Mouse (Mus musculus): ENCODE measurements at regions not wholly inside any gene's neighbourhood (a gene's known extent, or its start where the extent isn't known, plus 50 kb on each side); places are given as distances from the start of the nearest gene placed in this dataset.

- no peak for DNase-seq (ENCODE audit: low read depth in 1 of 2, low spot score in 2 of 2)
These were observed 274.2 kb upstream of the Tet2 start for GRCm38 (mm10) chr3:133818966-133819700.

DNA sequence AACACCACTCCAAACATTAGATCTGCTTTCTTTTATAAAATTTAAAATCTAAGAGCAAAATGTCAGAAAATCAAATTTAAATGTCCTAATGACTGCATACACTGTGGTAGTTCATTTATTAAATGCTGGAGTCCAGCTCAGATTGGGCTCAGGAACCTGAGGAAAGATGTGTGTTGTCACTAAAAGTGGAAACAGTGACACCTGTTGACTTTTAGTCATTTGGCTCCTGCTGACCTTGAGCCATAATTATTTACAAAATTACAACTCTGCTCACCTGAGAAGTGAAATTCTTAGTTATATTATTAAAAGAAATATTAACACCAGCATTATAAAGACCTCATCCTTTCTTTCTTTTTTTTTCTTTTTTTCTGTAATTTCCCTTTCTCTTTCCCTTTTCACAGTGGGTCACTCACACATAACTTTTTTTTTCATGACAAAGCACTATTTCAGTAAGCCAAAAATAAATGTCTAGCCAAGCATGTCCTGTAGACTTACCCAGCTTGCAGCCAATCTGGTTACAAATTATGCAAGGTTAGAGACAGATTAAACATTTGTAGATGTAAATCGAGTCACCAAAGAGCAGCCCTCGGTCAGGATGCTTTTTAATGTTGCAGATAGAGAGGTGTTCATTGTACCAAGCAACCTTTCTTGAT is 288.9 kb upstream of the Tet2 start:
- DNase-seq (ENCODE audit: low read depth in 1 of 2, low spot score in 2 of 2), result no peak

GRCm38 (mm10) chr3:133834459-133834858 is 289.5 kb upstream of the Tet2 start:
- no peak for DNase-seq (ENCODE audit: low read depth in 1 of 2, low spot score in 2 of 2)

- DNase-seq (ENCODE audit: low read depth in 1 of 2, low spot score in 2 of 2), result no peak
These were observed 301.4 kb upstream of the Tet2 start for GRCm38 (mm10) chr3:133846301-133846700.

- no peak for DNase-seq (ENCODE audit: low read depth in 1 of 2, low spot score in 2 of 2)
These were observed 329.4 kb upstream of the Tet2 start for GRCm38 (mm10) chr3:133874383-133874782.

GRCm38 (mm10) chr3:133876439-133877072 is 331.6 kb upstream of the Tet2 start:
- DNase-seq (ENCODE audit: low read depth in 1 of 2, low spot score in 2 of 2), result no peak

- DNase-seq (ENCODE audit: low read depth in 1 of 2, low spot score in 2 of 2), result no peak
These were observed 332.4 kb upstream of the Tet2 start for GRCm38 (mm10) chr3:133877310-133877709.

GRCm38 (mm10) chr3:133880626-133881025 is 335.7 kb upstream of the Tet2 start:
- no peak for DNase-seq (ENCODE audit: low read depth in 1 of 2, low spot score in 2 of 2)

DNA sequence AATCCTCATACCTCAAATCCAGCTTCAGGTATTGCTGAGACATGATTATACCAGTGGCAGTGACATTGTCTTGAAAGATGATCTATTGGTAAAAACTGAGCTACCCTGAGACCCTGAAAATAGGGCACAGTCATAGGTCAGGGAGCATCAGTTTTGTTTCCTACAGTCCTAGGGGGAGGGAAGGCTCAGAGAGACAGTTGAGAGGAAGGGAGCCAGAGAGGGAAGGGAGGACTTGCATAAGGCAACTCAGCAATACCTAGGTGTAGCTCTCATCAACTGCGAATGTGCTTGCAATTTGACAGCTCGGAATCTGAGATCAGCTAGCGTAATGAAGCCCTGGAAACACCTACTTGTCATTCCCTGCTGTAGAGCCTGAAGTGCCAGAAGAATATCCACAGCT is 334.4 kb upstream of the Cxxc4 start:
- no peak for DNase-seq (ENCODE audit: low read depth in 1 of 2, low spot score in 2 of 2)

DNA sequence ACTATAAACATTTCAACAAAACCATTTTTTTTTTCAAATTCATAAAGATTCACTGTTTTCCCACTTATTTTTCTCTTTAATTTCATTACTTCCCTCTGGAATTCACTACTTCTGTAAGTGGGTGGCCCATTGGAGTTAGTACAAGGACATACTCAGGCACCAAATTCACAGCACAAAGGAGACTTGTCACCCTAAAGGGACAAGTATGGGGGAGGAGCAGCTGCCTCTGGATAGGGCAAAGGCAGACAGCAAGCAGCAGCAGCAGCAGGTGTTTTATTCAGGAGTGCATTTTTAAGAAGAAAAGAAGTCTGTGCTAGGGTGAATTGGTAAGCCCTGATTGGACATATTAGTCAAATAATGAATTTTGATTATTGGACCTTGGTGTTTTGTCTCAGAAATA is 314.1 kb upstream of the Cxxc4 start:
- DNase-seq (ENCODE audit: low read depth in 1 of 2, low spot score in 2 of 2), result no peak

GRCm38 (mm10) chr3:133965322-133965721 is 271.0 kb upstream of the Cxxc4 start:
- no peak for DNase-seq (ENCODE audit: low read depth in 1 of 2, low spot score in 2 of 2)

DNA sequence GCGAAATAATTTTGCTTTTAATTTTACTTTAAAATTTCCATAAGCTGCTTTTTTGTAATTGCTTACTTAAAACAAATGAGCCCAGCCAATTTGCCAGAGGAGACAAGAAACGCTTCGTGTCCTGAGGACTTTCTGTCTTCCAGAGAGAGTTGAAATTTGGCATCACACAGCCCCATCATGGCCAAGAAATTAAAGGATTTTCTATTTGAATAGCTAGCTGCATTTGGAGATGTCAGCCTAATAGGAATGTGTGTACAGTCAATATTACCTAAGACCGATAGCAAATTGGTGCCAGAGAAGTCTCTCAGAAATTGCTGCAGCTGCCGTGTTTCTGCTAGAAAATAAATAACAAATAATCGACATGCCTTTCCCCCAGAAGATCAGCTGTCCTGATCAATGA is 268.1 kb upstream of the Cxxc4 start:
- DNase-seq (ENCODE audit: low read depth in 1 of 2, low spot score in 2 of 2), result no peak

DNA sequence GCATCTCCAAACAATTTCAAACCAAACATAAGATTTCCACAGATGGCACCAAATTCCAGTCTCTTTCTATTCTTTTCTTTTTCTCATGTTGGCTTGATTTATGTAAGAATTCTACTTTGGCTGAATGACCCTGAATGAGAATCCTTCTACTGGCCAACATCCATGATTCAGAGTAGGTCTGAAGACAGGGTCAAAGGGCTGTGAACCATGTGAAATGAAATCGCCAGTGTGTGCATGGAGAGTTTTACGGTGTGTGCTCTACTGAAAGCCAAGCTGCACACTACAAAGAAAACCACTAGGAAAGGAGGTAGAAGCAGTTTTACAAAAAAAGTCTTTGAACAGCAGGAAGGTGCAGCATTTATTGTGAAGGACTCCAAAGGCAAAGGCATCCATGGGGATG is 263.5 kb upstream of the Cxxc4 start:
- no peak for DNase-seq (ENCODE audit: low read depth in 1 of 2, low spot score in 2 of 2)

DNA sequence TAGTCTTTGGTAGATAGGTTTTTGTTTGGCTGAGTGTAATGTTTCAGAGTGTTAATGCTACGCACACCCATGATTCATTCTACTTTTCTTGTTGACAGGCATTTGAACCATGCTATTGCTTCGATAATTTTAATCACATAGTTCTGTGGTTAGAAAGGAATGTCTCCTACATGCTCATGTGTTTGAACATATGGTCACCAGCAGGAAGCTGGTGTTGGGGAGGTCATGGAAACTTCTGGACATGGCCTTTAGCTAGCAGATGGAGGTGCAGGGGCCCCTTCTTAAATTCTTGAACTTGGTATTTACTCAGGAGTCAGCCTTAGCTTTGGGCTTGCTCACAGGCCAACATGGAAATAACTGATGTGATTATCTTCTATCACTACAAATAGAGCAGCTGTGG is 248.6 kb upstream of the Cxxc4 start:
- DNase-seq (ENCODE audit: low read depth in 1 of 2, low spot score in 2 of 2), result no peak

DNA sequence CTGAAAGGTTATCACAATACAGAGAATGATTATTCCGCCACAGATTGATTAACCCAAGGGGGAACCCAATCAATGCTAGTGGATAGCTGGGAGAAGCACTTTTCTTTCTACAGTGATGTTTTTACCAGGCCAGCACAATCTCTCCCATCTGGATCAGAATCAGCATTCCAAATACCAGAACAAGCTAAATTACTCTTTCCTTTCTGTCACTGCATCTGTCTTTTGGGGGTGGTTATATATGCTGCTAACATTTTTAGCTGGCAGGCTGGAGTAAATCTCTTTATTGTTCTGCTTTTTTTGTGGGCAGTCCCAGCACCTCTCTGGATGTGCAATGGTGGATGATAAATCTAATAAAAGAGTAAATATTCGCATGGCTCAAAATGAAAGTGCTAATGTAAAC is 242.3 kb upstream of the Cxxc4 start:
- no peak for DNase-seq (ENCODE audit: low read depth in 1 of 2, low spot score in 2 of 2)

GRCm38 (mm10) chr3:133999965-134000364 is 236.3 kb upstream of the Cxxc4 start:
- no peak for DNase-seq (ENCODE audit: low read depth in 1 of 2, low spot score in 2 of 2)

DNA sequence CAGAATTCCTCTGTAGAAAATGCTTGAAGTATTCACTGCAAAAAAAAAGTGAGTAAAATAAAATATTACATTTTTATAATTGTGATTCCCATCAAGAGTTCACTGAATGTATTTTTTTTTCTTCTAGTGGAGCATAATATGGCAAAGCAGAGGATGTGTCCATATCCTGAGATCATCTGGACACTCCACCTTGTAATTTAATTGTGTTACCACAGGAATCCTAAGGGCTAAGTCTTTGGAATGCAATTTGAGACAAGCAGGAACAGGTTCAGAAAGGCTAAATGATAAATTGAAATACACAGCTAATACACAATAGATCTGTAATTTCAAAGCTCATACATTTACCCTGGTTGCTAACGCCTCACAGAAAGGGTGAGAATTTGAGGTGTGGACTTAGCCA is 235.7 kb upstream of the Cxxc4 start:
- DNase-seq (ENCODE audit: low read depth in 1 of 2, low spot score in 2 of 2), result no peak

- no peak for DNase-seq (ENCODE audit: low read depth in 1 of 2, low spot score in 2 of 2)
These were observed 221.5 kb upstream of the Cxxc4 start for GRCm38 (mm10) chr3:134014805-134015204.

DNA sequence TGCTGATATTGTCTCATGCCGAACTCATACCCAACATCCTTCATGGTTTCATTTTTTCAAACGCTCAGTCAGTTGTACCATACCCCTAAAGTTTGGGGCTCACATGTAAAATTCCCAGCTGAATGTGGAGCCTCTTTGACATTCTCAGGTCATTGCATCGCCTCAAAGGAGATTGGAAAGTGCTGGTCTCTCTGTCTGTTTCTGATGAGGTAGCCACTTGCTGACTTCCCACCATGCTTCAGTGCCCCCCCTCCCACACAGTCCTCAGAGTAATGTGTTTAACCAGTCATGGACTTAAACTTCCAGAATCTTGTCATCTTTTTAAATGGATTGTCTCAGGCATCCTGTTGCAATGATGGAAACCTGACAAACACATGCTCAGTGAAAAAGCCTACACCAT is 220.9 kb upstream of the Cxxc4 start:
- no peak for DNase-seq (ENCODE audit: low read depth in 1 of 2, low spot score in 2 of 2)

GRCm38 (mm10) chr3:134033862-134034261 is 202.4 kb upstream of the Cxxc4 start:
- no peak for DNase-seq (ENCODE audit: low read depth in 1 of 2, low spot score in 2 of 2)

DNA sequence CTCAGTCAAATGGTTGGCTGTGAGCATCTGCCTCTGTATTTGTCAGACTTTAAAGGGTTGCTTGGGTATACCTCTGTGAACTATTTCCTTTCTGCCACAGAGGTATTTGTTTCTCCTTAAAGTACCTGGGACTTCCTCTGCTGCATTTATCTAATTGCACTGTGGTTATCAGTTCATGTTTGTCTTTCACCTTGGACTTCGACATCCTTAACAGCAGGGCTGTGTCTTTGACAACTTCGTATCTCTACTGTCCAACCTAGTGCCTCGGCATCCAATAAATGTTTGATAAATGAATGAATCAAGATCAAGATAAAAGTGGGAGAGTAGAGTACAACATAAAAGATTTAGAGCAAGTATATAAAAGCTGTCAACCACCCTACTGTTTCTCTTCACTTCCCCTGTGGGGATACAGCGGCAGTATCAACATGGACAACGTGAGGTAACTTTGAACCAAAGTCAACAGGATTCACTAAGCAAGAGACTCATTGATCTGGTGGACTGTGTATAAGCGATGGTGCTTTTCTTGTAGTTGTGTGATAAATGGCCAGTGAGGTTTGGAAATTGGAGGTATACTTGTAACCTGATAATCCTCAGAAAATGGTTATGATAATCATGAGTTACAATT is 199.9 kb upstream of the Cxxc4 start:
- no peak for DNase-seq (ENCODE audit: low read depth in 1 of 2, low spot score in 2 of 2)

DNA sequence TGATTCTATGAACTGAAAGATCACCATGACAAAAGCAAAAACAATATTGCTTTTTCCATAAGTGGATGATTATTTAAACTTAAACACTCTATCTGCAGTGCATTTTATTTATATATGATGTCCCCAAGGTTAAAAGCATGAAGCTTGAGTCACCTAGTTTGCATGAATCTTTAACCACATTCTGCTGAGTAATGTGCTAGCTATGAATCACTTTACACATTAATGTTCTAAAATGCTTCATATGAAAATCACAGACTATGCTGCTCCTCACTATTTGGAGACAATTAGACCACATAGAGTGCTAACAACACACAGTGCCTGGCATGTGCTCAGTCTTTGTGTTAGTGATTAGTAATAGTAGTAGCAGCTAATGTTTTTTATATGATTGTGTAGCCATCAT is 185.6 kb upstream of the Cxxc4 start:
- DNase-seq (ENCODE audit: low read depth in 1 of 2, low spot score in 2 of 2), result no peak

All from monocyte, adult 2 months (primary cell).